Mouse (Mus musculus): ENCODE measurements at regions not wholly inside any gene's neighbourhood (a gene's known extent, or its start where the extent isn't known, plus 50 kb on each side); places are given as distances from the start of the nearest gene placed in this dataset.

- DNase-seq (ENCODE audit: low read depth) = no peak
Measured at GRCm38 (mm10) chr2:172776485-172776884, 163.6 kb downstream of the Bmp7 start.

- no peak for DNase-seq (ENCODE audit: low read depth)
Measured at GRCm38 (mm10) chr2:172777774-172778173, 162.3 kb downstream of the Bmp7 start.

GRCm38 (mm10) chr2:172779096-172779495 is 161.0 kb downstream of the Bmp7 start:
- DNase-seq (ENCODE audit: low read depth) = no peak

- DNase-seq (ENCODE audit: low read depth) = no peak
Measured at GRCm38 (mm10) chr2:172782686-172783085, 157.4 kb downstream of the Bmp7 start.

GRCm38 (mm10) chr2:172786297-172786696 is 153.8 kb downstream of the Bmp7 start:
- no peak for DNase-seq (ENCODE audit: low read depth)

GRCm38 (mm10) chr2:172787203-172787944 is 152.7 kb downstream of the Bmp7 start:
- DNase-seq (ENCODE audit: low read depth) = no peak

- no peak for DNase-seq (ENCODE audit: low read depth)
Measured at GRCm38 (mm10) chr2:172789260-172789659, 150.9 kb downstream of the Bmp7 start.

- no peak for DNase-seq (ENCODE audit: low read depth)
Measured at GRCm38 (mm10) chr2:172792555-172792954, 147.6 kb downstream of the Bmp7 start.

- DNase-seq (ENCODE audit: low read depth) = no peak
Measured at GRCm38 (mm10) chr2:172793991-172794390, 146.1 kb downstream of the Bmp7 start.

GRCm38 (mm10) chr2:172794771-172795170 is 145.3 kb downstream of the Bmp7 start:
- no peak for DNase-seq (ENCODE audit: low read depth)

GRCm38 (mm10) chr2:172796104-172796503 is 144.0 kb downstream of the Bmp7 start:
- DNase-seq (ENCODE audit: low read depth) = no peak

GRCm38 (mm10) chr2:172796955-172797354 is 143.2 kb downstream of the Bmp7 start:
- DNase-seq (ENCODE audit: low read depth) = no peak

- no peak for DNase-seq (ENCODE audit: low read depth)
Measured at GRCm38 (mm10) chr2:172799951-172800350, 140.2 kb downstream of the Bmp7 start.

GRCm38 (mm10) chr2:172800801-172801200 is 139.3 kb downstream of the Bmp7 start:
- no peak for DNase-seq (ENCODE audit: low read depth)

GRCm38 (mm10) chr2:172801804-172802203 is 138.3 kb downstream of the Bmp7 start:
- no peak for DNase-seq (ENCODE audit: low read depth)

- DNase-seq (ENCODE audit: low read depth) = no peak
Measured at GRCm38 (mm10) chr2:172807446-172807845, 132.7 kb downstream of the Bmp7 start.

GRCm38 (mm10) chr2:172809306-172809705 is 130.8 kb downstream of the Bmp7 start:
- DNase-seq (ENCODE audit: low read depth) = no peak

- no peak for DNase-seq (ENCODE audit: low read depth)
Measured at GRCm38 (mm10) chr2:172813319-172813718, 126.8 kb downstream of the Bmp7 start.

GRCm38 (mm10) chr2:172813906-172814305 is 126.2 kb downstream of the Bmp7 start:
- DNase-seq (ENCODE audit: low read depth) = no peak

GRCm38 (mm10) chr2:172815146-172815545 is 125.0 kb downstream of the Bmp7 start:
- DNase-seq (ENCODE audit: low read depth) = no peak

- no peak for DNase-seq (ENCODE audit: low read depth)
Measured at GRCm38 (mm10) chr2:172817058-172817745, 122.9 kb downstream of the Bmp7 start.
